Mouse (Mus musculus): ENCODE results near the gene Pla2g15.

- no peak for TF ChIP-seq CTCF (IDR thresholded peaks at IDR 0.05; ENCODE audit: insufficient read depth, low read depth, low read length)
- no peak for TF ChIP-seq POLR2A (IDR thresholded peaks at IDR 0.05; ENCODE audit: insufficient read depth, low read depth, low read length)
These were observed 428 bp downstream of the Pla2g15 start for GRCm38 (mm10) chr8:106150653-106151000.

All from olfactory bulb, adult 2 months (tissue).